Mouse (Mus musculus): ENCODE data around the gene Ets1. TPM values are rescaled to one million over a fixed set of nuclear protein-coding genes. Genes with fewer than 3 reads are reported as not detected.

The Ets1 gene
- polyA plus RNA-seq (2014; fragmentation: Illumina TruSeq; extraction: RNeasy Lipid Tissue Mini Kit (QIAGEN cat#74804); ENCODE audit: low read depth, low replicate concordance) = 12.7 TPM

DNA sequence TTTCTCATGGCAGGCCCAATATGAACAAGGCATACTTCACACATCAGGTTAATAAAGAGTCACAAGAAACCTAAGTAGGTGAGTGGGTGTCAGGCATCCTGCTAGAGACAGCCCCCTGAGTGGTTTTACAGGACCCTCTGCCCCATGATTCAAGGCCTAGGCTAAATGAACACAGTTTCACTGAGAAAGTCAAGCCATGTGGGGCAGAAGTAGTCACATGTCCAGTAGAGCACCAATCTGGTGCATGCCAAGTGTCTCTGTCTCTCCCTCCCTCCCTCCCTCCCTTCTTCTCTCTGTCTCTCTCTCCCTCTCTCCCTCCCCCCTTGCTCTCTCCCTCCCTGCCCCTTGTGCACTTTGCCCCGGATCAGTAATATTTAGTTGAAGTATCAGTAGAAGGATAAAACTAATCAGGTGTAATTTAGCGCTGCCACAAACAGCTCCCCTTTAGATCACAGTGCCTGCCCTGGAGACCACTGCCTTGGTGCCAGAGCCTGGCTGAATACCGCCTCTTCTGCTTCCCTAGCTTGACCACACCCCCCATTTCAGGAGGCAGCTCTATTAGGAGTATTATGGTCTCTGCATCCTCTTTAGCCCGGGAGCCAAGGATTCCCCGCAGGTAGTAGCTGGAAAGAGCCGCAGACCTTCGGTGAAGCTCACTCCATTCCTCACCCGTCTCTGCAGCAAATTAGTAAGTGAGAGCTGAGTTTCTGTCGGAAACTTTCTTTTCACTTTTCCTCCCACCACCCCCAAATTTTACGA is at the start of gene Ets1:
Ets1 (plus strand) TSS at position 595 of the 759 bp plus-strand sequence.

Other genes starting within 250 kb of the Ets1 start
- 2.4 TPM for gene Fli1, start 93.4 kb upstream of the Ets1 start, polyA plus RNA-seq (2014; fragmentation: Illumina TruSeq; extraction: RNeasy Lipid Tissue Mini Kit (QIAGEN cat#74804); ENCODE audit: low read depth, low replicate concordance)